Mouse (Mus musculus) adrenal gland, adult (tissue): ENCODE measurements around the gene Aprt.

ENCODE experiments used
- DNase-seq, 2 experiments: peaks; one replicate each; pipeline ENCODE4 v3.0.0; 2022 to 2023; ENCODE audit warnings: low spot score in 1 of 2; ENCODE audit not compliant: inconsistent age in 2 of 2

The Aprt gene

GRCm38 (mm10) chr8:122566766-122567165, 9.9 kb downstream of the Aprt start:
- DNase-seq, result peak; percentile 57 to 80

- DNase-seq, result no peak
Measured at GRCm38 (mm10) chr8:122564363-122565352, 12.1 kb downstream of the Aprt start.

GRCm38 (mm10) chr8:122561199-122561598, 15.5 kb downstream of the Aprt start:
- no peak for DNase-seq

- DNase-seq, result peak in 1 of 2 experiments; percentile 3
Measured at GRCm38 (mm10) chr8:122558671-122559349, 17.9 kb downstream of the Aprt start.

- peak in 1 of 2 experiments; percentile 6 for DNase-seq
Measured at GRCm38 (mm10) chr8:122557248-122558038, 19.3 kb downstream of the Aprt start.

- peak; percentile 51 to 79 for DNase-seq
Measured at GRCm38 (mm10) chr8:122556030-122557009, 20.4 kb downstream of the Aprt start.

- no peak for DNase-seq
Measured at GRCm38 (mm10) chr8:122554786-122555185, 21.9 kb downstream of the Aprt start.

- DNase-seq, result peak; percentile 91 to 98
Measured at GRCm38 (mm10) chr8:122551265-122552051, 25.3 kb downstream of the Aprt start, which contains the start of gene Piezo1. TSS of gene Piezo1 (minus strand) at chr8:122551329.

GRCm38 (mm10) chr8:122550995-122551264, 25.8 kb downstream of the Aprt start:
- no peak for DNase-seq

- peak; percentile 67 to 86 for DNase-seq
Measured at GRCm38 (mm10) chr8:122550234-122550994, 26.3 kb downstream of the Aprt start.

GRCm38 (mm10) chr8:122548891-122549439, 27.7 kb downstream of the Aprt start:
- DNase-seq, result no peak

GRCm38 (mm10) chr8:122548331-122548730, 28.4 kb downstream of the Aprt start:
- no peak for DNase-seq

- DNase-seq, result peak; percentile 22 to 41
Measured at GRCm38 (mm10) chr8:122547815-122548214, 28.9 kb downstream of the Aprt start.

- peak; percentile 60 to 83 for DNase-seq
Measured at GRCm38 (mm10) chr8:122546811-122547453, 29.8 kb downstream of the Aprt start.

GRCm38 (mm10) chr8:122546066-122546755, 30.5 kb downstream of the Aprt start:
- DNase-seq, result peak in 1 of 2 experiments; percentile 6

GRCm38 (mm10) chr8:122544138-122544537, 32.6 kb downstream of the Aprt start:
- no peak for DNase-seq
